In genomic region chr1:155293446-155293845, GRCm38 (mm10) we compare ENCODE assay signal across 9 mouse cellular contexts. TPM values are rescaled to one million over a fixed set of nuclear protein-coding genes. Genes with fewer than 3 reads are reported as not detected.
DNase-seq lines count a peak whose midpoint lies in the region; ATAC-seq lines count a peak whose summit lies in the region.
"Had no signal": no experiment of that assay in that cellular context is flagged by ENCODE, and none has a peak within 500 bp of the region (broad histone marks: within the 10 kb centered on the region; RNA-seq: fewer than 3 reads in every experiment).

No protein-coding gene starts in this region.

- H3K27ac ChIP-seq in heart, embryonic 11.5 days (ENCODE audit: low read depth, low read length) = no peak overlapping the region
- H3K27ac ChIP-seq in forebrain, embryonic 12.5 days = no peak overlapping the region
- H3K27ac ChIP-seq in intestine, embryonic 16.5 days (ENCODE audit: low read length) = no peak overlapping the region
- H3K27ac ChIP-seq: lung, embryonic 15.5 days had no signal

- no peak overlapping the region for H3K9ac ChIP-seq in heart, embryonic 11.5 days (ENCODE audit: low read depth, low read length)
- H3K9ac ChIP-seq in forebrain, embryonic 12.5 days = no peak overlapping the region
- no peak overlapping the region for H3K9ac ChIP-seq in intestine, embryonic 16.5 days (ENCODE audit: low read depth, low read length)
- H3K9ac ChIP-seq: lung, embryonic 15.5 days had no signal

- DNase-seq in heart, adult 18-20 months = peak; percentile 46 to 88
- DNase-seq in B cell, adult 2 months = peak; percentile 39 to 52
- DNase-seq in brain, embryonic 18.5 days (ENCODE audit: low read depth, low spot score) = peak; percentile 59
- peak; percentile 60 for DNase-seq in telencephalon, adult 2 months (ENCODE audit: low read depth, low spot score)

- H3K4me2 ChIP-seq in heart, embryonic 11.5 days = no peak overlapping the region
- no peak overlapping the region for H3K4me2 ChIP-seq in forebrain, embryonic 12.5 days
- no peak overlapping the region for H3K4me2 ChIP-seq in intestine, embryonic 16.5 days (ENCODE audit: low read depth, low read length)
- H3K4me2 ChIP-seq: lung, embryonic 15.5 days had no signal

- H3K9me3 ChIP-seq in heart, embryonic 11.5 days (replicated peaks; ENCODE audit: control insufficient read depth, low read length) = no peaks in the 10 kb centered on the region
- no peaks in the 10 kb centered on the region for H3K9me3 ChIP-seq in forebrain, embryonic 12.5 days
- no peaks in the 10 kb centered on the region for H3K9me3 ChIP-seq in intestine, embryonic 16.5 days (ENCODE audit: control insufficient read depth, low read length)
- H3K9me3 ChIP-seq: lung, embryonic 15.5 days had no signal

- H3K36me3 ChIP-seq in heart, embryonic 11.5 days (ENCODE audit: control insufficient read depth, insufficient read depth, low read length) = no peaks in the 10 kb centered on the region
- peaks cover 12% of the 10 kb centered on the region for H3K36me3 ChIP-seq in forebrain, embryonic 12.5 days (replicated peaks)
- H3K36me3 ChIP-seq in intestine, embryonic 16.5 days (ENCODE audit: control insufficient read depth, insufficient read depth, low read length) = no peaks in the 10 kb centered on the region
- H3K36me3 ChIP-seq: lung, embryonic 15.5 days had no signal

- H3K4me1 ChIP-seq in heart, embryonic 11.5 days (ENCODE audit: control insufficient read depth, insufficient read depth, low read length) = no peaks in the 10 kb centered on the region
- H3K4me1 ChIP-seq in forebrain, embryonic 12.5 days = no peaks in the 10 kb centered on the region
- no peaks in the 10 kb centered on the region for H3K4me1 ChIP-seq in intestine, embryonic 16.5 days (ENCODE audit: control insufficient read depth, insufficient read depth, low read length)
- H3K4me1 ChIP-seq: lung, embryonic 15.5 days had no signal

- no peak for ATAC-seq in heart, embryonic 11.5 days (replicated peaks; ENCODE audit: insufficient number of reproducible peaks, low FRiP score, low TSS enrichment)
- peak; percentile 86 for ATAC-seq in forebrain, embryonic 12.5 days (ENCODE audit: low FRiP score)
- ATAC-seq in intestine, embryonic 16.5 days = peak; percentile 44; the same call in 1 of the 2 replicates
- peak; percentile 99 for ATAC-seq in megakaryocyte progenitor cell, adult 5-6 weeks (replicated peaks; ENCODE audit: poor library complexity)

- 18% methylated on average over 3 of the region's 3 CpGs for WGBS in heart, embryonic 11.5 days (ENCODE audit: insufficient replicate concordance)
- WGBS in forebrain, embryonic 12.5 days = 17% methylated on average over 3 of the region's 3 CpGs
- 10% methylated on average over 3 of the region's 3 CpGs for WGBS in intestine, embryonic 16.5 days

- H3K27me3 ChIP-seq in heart, embryonic 11.5 days (ENCODE audit: control insufficient read depth, insufficient read depth, low read length) = no peaks in the 10 kb centered on the region
- H3K27me3 ChIP-seq in forebrain, embryonic 12.5 days = no peaks in the 10 kb centered on the region
- H3K27me3 ChIP-seq in intestine, embryonic 16.5 days (replicated peaks; ENCODE audit: control insufficient read depth, insufficient read depth, low read length) = no peaks in the 10 kb centered on the region
- H3K27me3 ChIP-seq: lung, embryonic 15.5 days had no signal

- H3K4me3 ChIP-seq in heart, embryonic 11.5 days (ENCODE audit: low read depth, low read length) = no peak overlapping the region
- H3K4me3 ChIP-seq in forebrain, embryonic 12.5 days (replicated peaks) = no peak overlapping the region
- no peak overlapping the region for H3K4me3 ChIP-seq in intestine, embryonic 16.5 days (ENCODE audit: low read length)
- H3K4me3 ChIP-seq: lung, embryonic 15.5 days had no signal

RNA-seq across cellular contexts. Expression of gene BC034090, which starts 49.2 kb away (rescaled TPM):
- total RNA-seq in heart, adult 18-20 months (2021) = 10 to 100 TPM; 28.5 to 31.8 TPM
- 3.9 and 5.4 TPM in 2 replicates for polyA plus RNA-seq in heart, embryonic 11.5 days (2014; fragmentation: Nextera tagmentation; extraction: Ambion mirVana)
- 2.9 and 4.5 TPM in 2 replicates for polyA plus RNA-seq in forebrain, embryonic 12.5 days (2016; fragmentation: Nextera tagmentation; extraction: Ambion mirVana)
- polyA plus RNA-seq in intestine, embryonic 16.5 days (2015; fragmentation: Nextera tagmentation; extraction: Ambion mirVana) = 1.5 and 2.5 TPM in 2 replicates
- 0.07 TPM in 1 of 2 replicates, not detected in the other for total RNA-seq in megakaryocyte progenitor cell, adult 5-6 weeks (2015)
- total RNA-seq in megakaryocyte progenitor cell, adult 5-6 weeks (2017) = 0.20 TPM in 1 of 2 replicates, not detected in the other
